In genomic region chr19:37514811-37515292, GRCm38 (mm10) we compare ENCODE assay signal across 14 mouse cellular contexts. TPM values are rescaled to one million over a fixed set of nuclear protein-coding genes. Genes with fewer than 3 reads are reported as not detected.
DNase-seq lines count a peak whose midpoint lies in the region; ATAC-seq and TF ChIP-seq lines count a peak whose summit lies in the region.
"Had no signal": no experiment of that assay in that cellular context is flagged by ENCODE, and none has a peak within 500 bp of the region (broad histone marks: within the 10 kb centered on the region; RNA-seq: fewer than 3 reads in every experiment).

No protein-coding gene starts in this region.

- no peaks in the 10 kb centered on the region for H3K4me1 ChIP-seq in kidney, adult 2 months (ENCODE audit: control insufficient read depth, insufficient read depth, low read length)
- H3K4me1 ChIP-seq in kidney, embryonic 14.5 days (ENCODE audit: control insufficient read depth, insufficient read depth, low read length) = no peaks in the 10 kb centered on the region
- peaks cover 49% of the 10 kb centered on the region for H3K4me1 ChIP-seq in megakaryocyte, embryonic 14.5 days
- no peaks in the 10 kb centered on the region for H3K4me1 ChIP-seq in midbrain, embryonic 13.5 days (replicated peaks)
- H3K4me1 ChIP-seq in cerebellum, adult 2 months (ENCODE audit: control insufficient read depth, insufficient read depth, low read length) = no peaks in the 10 kb centered on the region
- H3K4me1 ChIP-seq: hindbrain, embryonic 13.5 days; stomach, embryonic 15.5 days had no signal

- no peaks in the 10 kb centered on the region for H3K9me3 ChIP-seq in kidney, embryonic 14.5 days (ENCODE audit: control insufficient read depth, low read length)
- H3K9me3 ChIP-seq in megakaryocyte, embryonic 14.5 days = peaks cover 10% of the 10 kb centered on the region
- no peaks in the 10 kb centered on the region for H3K9me3 ChIP-seq in midbrain, embryonic 13.5 days
- H3K9me3 ChIP-seq: hindbrain, embryonic 13.5 days; stomach, embryonic 15.5 days had no signal

- peak; percentile 18 for DNase-seq in kidney, adult 2 months
- peak; percentile 89 for DNase-seq in A20 (ENCODE audit: low read depth, low spot score)
- no peak for DNase-seq in cerebellum, adult 2 months
- no peak for DNase-seq in cerebellum, postnatal 14 days
- DNase-seq: cerebellum, adult 8-10 months; gastrocnemius, postnatal 14 days; layer of hippocampus, adult 9-11 months had no signal

- H3K36me3 ChIP-seq in kidney, adult 2 months (ENCODE audit: control insufficient read depth, insufficient read depth, low read length) = no peaks in the 10 kb centered on the region
- H3K36me3 ChIP-seq in kidney, embryonic 14.5 days (ENCODE audit: control insufficient read depth, insufficient read depth, low read length) = no peaks in the 10 kb centered on the region
- H3K36me3 ChIP-seq in megakaryocyte, embryonic 14.5 days (replicated peaks; ENCODE audit: low read length) = no peaks in the 10 kb centered on the region
- H3K36me3 ChIP-seq in midbrain, embryonic 13.5 days = no peaks in the 10 kb centered on the region
- H3K36me3 ChIP-seq: hindbrain, embryonic 13.5 days; stomach, embryonic 15.5 days had no signal

- H3K9ac ChIP-seq in kidney, embryonic 14.5 days (ENCODE audit: low read depth, low read length) = no peak overlapping the region
- no peak overlapping the region for H3K9ac ChIP-seq in midbrain, embryonic 13.5 days (replicated peaks)
- H3K9ac ChIP-seq: hindbrain, embryonic 13.5 days; stomach, embryonic 15.5 days had no signal

- WGBS in kidney, adult 2 months = 22% methylated on average over 7 of the region's 7 CpGs
- 43% methylated on average over 7 of the region's 7 CpGs for WGBS in kidney, embryonic 14.5 days
- 71% methylated on average over 7 of the region's 7 CpGs for WGBS in midbrain, embryonic 13.5 days
- WGBS in cerebellum, adult 2 months = 27% methylated on average over 7 of the region's 7 CpGs

- no peaks in the 10 kb centered on the region for H3K27me3 ChIP-seq in kidney, adult 2 months (replicated peaks; ENCODE audit: control insufficient read depth, insufficient read depth, low read length)
- no peaks in the 10 kb centered on the region for H3K27me3 ChIP-seq in kidney, embryonic 14.5 days (ENCODE audit: control insufficient read depth, insufficient read depth, low read length)
- H3K27me3 ChIP-seq in megakaryocyte, embryonic 14.5 days (replicated peaks) = peaks cover 34% of the 10 kb centered on the region
- no peaks in the 10 kb centered on the region for H3K27me3 ChIP-seq in midbrain, embryonic 13.5 days
- no peaks in the 10 kb centered on the region for H3K27me3 ChIP-seq in cerebellum, adult 2 months (ENCODE audit: control insufficient read depth, insufficient read depth, low read length)
- H3K27me3 ChIP-seq: hindbrain, embryonic 13.5 days; stomach, embryonic 15.5 days had no signal

- no peak for TF ChIP-seq CTCF in kidney, adult 2 months (conservative IDR thresholded peaks at IDR 0.05; ENCODE audit: insufficient read depth, insufficient read length, low read depth, low read length)
- TF ChIP-seq CTCF in cerebellum, adult 2 months (IDR thresholded peaks at IDR 0.05; ENCODE audit: borderline replicate concordance, insufficient read depth, low read depth, low read length) = no peak

- no peak overlapping the region for H3K4me3 ChIP-seq in kidney, adult 2 months (ENCODE audit: insufficient read depth, low read depth, low read length)
- no peak overlapping the region for H3K4me3 ChIP-seq in kidney, embryonic 14.5 days (ENCODE audit: low read length)
- H3K4me3 ChIP-seq in megakaryocyte, embryonic 14.5 days (replicated peaks) = peak overlapping the region; percentile 66
- H3K4me3 ChIP-seq in midbrain, embryonic 13.5 days (replicated peaks) = no peak overlapping the region
- H3K4me3 ChIP-seq in cerebellum, adult 2 months (replicated peaks; ENCODE audit: insufficient read depth, low read depth, low read length) = no peak overlapping the region
- H3K4me3 ChIP-seq: erythroblast, embryonic 14.5 days; hindbrain, embryonic 13.5 days; stomach, embryonic 15.5 days had no signal

- no peak for TF ChIP-seq POLR2A in kidney, adult 2 months (IDR thresholded peaks at IDR 0.05; ENCODE audit: low read depth, low read length)
- no peak for TF ChIP-seq POLR2A in cerebellum, adult 2 months (IDR thresholded peaks at IDR 0.05; ENCODE audit: borderline replicate concordance, insufficient read depth, low read length)

- no peak for ATAC-seq in kidney, embryonic 14.5 days (ENCODE audit: low FRiP score, low TSS enrichment)
- ATAC-seq in common myeloid progenitor, adult 5-6 weeks (replicated peaks; ENCODE audit: low read depth, poor library complexity, severe bottlenecking) = peak; percentile 79
- no peak for ATAC-seq in midbrain, embryonic 13.5 days

- H3K27ac ChIP-seq in kidney, adult 2 months (ENCODE audit: insufficient read depth, low read depth, low read length) = no peak overlapping the region
- no peak overlapping the region; the same call in 1 of the 2 replicates for H3K27ac ChIP-seq in kidney, embryonic 14.5 days (ENCODE audit: low read depth, low read length)
- no peak overlapping the region for H3K27ac ChIP-seq in midbrain, embryonic 13.5 days
- H3K27ac ChIP-seq in cerebellum, adult 2 months (ENCODE audit: insufficient read depth, low read length) = no peak overlapping the region
- H3K27ac ChIP-seq: hindbrain, embryonic 13.5 days; stomach, embryonic 15.5 days had no signal

- H3K4me2 ChIP-seq in kidney, embryonic 14.5 days (replicated peaks; ENCODE audit: low read depth, low read length) = no peak overlapping the region
- H3K4me2 ChIP-seq in midbrain, embryonic 13.5 days (replicated peaks) = no peak overlapping the region
- H3K4me2 ChIP-seq: hindbrain, embryonic 13.5 days; stomach, embryonic 15.5 days had no signal

RNA-seq across cellular contexts. Expression of gene Exoc6, which starts 35.4 kb away (rescaled TPM):
- 25.2 and 28.8 TPM in 2 replicates for polyA plus RNA-seq in kidney, adult 2 months (2012; rRNA removed)
- polyA plus RNA-seq in kidney, embryonic 14.5 days (2014; fragmentation: Nextera tagmentation; extraction: Ambion mirVana) = 14.2 and 26.8 TPM in 2 replicates
- total RNA-seq in common myeloid progenitor, adult 5-6 weeks (2017) = 108 and 109 TPM in 2 replicates
- 6.6 and 14.1 TPM in 2 replicates for polyA plus RNA-seq in megakaryocyte, embryonic 14.5 days (2012; ENCODE audit: insufficient read depth, low replicate concordance)
- 12.6 and 13.0 TPM in 2 replicates for polyA plus RNA-seq in midbrain, embryonic 13.5 days (2015; fragmentation: Nextera tagmentation; extraction: Ambion mirVana)
- 12.8 and 13.1 TPM in 2 replicates for polyA plus RNA-seq in cerebellum, adult 2 months (2012; rRNA removed)

Comparison
In these comparisons a context has a peak if more than half of its experiments do, and no peak if none do; other contexts are left out.
1. DNase-seq: peak in kidney, adult 2 months (single experiment) and A20 (single experiment); none in cerebellum, adult 2 months (0 of 2) and cerebellum, postnatal 14 days (0 of 2).